Mouse (Mus musculus) gastrocnemius, adult 8-10 months (tissue): Measurements from ENCODE around the gene Taar7d. TPM values are rescaled to one million over a fixed set of nuclear protein-coding genes. Genes with fewer than 3 reads are reported as not detected.

Experiments
- total RNA-seq, 4 experiments: library from RNA; stranded (reverse); gene quantifications; 2 replicates each; pipeline ENCODE4 v1.2.4; 2022

Gene Taar7d
- total RNA-seq, 4 experiments from 2014 or later: not detected

Other genes with a start within 250 kb of the Taar7d start
- gene Rps12, start 239.9 kb upstream of the Taar7d start, total RNA-seq: 100 to 1,000 TPM; 127 to 219 (median 169) TPM
- gene Slc18b1, start 230.2 kb upstream of the Taar7d start, total RNA-seq: 1 to 10 TPM; 4.6 to 8.3 (median 6.0) TPM
- under 1 TPM in 2 of 4 experiments, not detected in 2; 0.17 to 0.21 TPM for gene Vnn3, start 175.8 kb upstream of the Taar7d start, total RNA-seq
- gene Vnn1, start 132.5 kb upstream of the Taar7d start, total RNA-seq: under 1 TPM in 2 of 4 experiments, not detected in 2; 0.13 to 0.35 TPM
- gene Taar1, start 106.9 kb upstream of the Taar7d start, total RNA-seq: not detected
- not detected for gene Taar2, start 88.7 kb upstream of the Taar7d start, total RNA-seq
- not detected for gene Taar3, start 77.7 kb upstream of the Taar7d start, total RNA-seq
- gene Taar4, start 66.7 kb upstream of the Taar7d start, total RNA-seq: not detected
- not detected for gene Taar5, start 56.5 kb upstream of the Taar7d start, total RNA-seq
- gene Taar6, start 41.6 kb upstream of the Taar7d start, total RNA-seq: not detected
- gene Taar7a, start 33.7 kb upstream of the Taar7d start, total RNA-seq: not detected
- gene Taar7b, start 27.3 kb upstream of the Taar7d start, total RNA-seq: not detected
- not detected for gene Taar7e, start 10.4 kb downstream of the Taar7d start, total RNA-seq
- gene Taar7f, start 22.3 kb downstream of the Taar7d start, total RNA-seq: not detected
- not detected for gene Taar8a, start 49.3 kb downstream of the Taar7d start, total RNA-seq
- not detected for gene Taar8b, start 65.1 kb downstream of the Taar7d start, total RNA-seq
- not detected for gene Taar8c, start 74.7 kb downstream of the Taar7d start, total RNA-seq
- gene Taar9, start 82.3 kb downstream of the Taar7d start, total RNA-seq: not detected
- 10 to 100 TPM; 22.1 to 28.8 (median 24.4) TPM for gene Stx7, start 122.1 kb downstream of the Taar7d start, total RNA-seq
- gene Moxd1, start 196.3 kb downstream of the Taar7d start, total RNA-seq: 1 to 10 TPM in 1 of 4 experiments, under 1 TPM in 3; 0.07 to 1.5 (median 0.31) TPM